Mouse (Mus musculus) stomach, embryonic 16.5 days (tissue): ENCODE data around the gene Tmem213. TPM values are rescaled to one million over a fixed set of nuclear protein-coding genes. Genes with fewer than 3 reads are reported as not detected.

Experiments
- ATAC-seq: fragments of 200-750 bp; cut with Nextera tagmentation; 2 replicates; pipeline ENCODE4 v1.8.0; 2017; ENCODE audit warnings: moderate number of reproducible peaks, moderate TSS enrichment; ENCODE audit not compliant: insufficient read depth, low FRiP score
- H3K27ac ChIP-seq: fragments of 300-500 bp; sonication (generic); 2 replicates; pipeline ENCODE4 v1.5.1; 2014; ENCODE audit warnings: low read length
- H3K27me3 ChIP-seq: fragments of 300-500 bp; sonication (generic); 2 replicates; pipeline ENCODE4 v1.6.1; 2014; ENCODE audit warnings: low read length, control low read depth, mixed read lengths; ENCODE audit not compliant: control insufficient read depth, insufficient read depth
- H3K36me3 ChIP-seq: fragments of 300-500 bp; sonication (generic); 2 replicates; pipeline ENCODE4 v1.6.1; 2014; ENCODE audit warnings: low read length; ENCODE audit not compliant: control insufficient read depth, insufficient read depth
- H3K4me1 ChIP-seq: fragments of 300-500 bp; sonication (generic); 2 replicates; pipeline ENCODE4 v1.6.1; 2014; ENCODE audit warnings: low read length, control low read depth, mixed read lengths; ENCODE audit not compliant: control insufficient read depth, insufficient read depth
- H3K4me2 ChIP-seq: fragments of 300-500 bp; sonication (generic); 2 replicates; pipeline ENCODE4 v1.6.1; 2014; ENCODE audit warnings: low read depth, low read length, mixed read lengths
- H3K4me3 ChIP-seq: fragments of 300-500 bp; sonication (generic); replicated peaks from 2 replicates; pipeline ENCODE4 v1.5.1; 2014; ENCODE audit warnings: mild to moderate bottlenecking, low read length
- H3K9ac ChIP-seq: fragments of 300-500 bp; sonication (generic); 2 replicates; pipeline ENCODE4 v1.6.1; 2014; ENCODE audit warnings: low read length
- H3K9me3 ChIP-seq: fragments of 300-500 bp; sonication (generic); replicated peaks from 2 replicates; pipeline ENCODE4 v1.6.1; 2016; ENCODE audit warnings: low read length, control low read depth; ENCODE audit not compliant: control insufficient read depth
- WGBS: fragments of 180-500 bp; shearing (Covaris S2); extraction: QIAGEN DNeasy Blood & Tissue Kit; methylation state at CpG from one replicate; pipeline ENCODE4 v1.1.7; 2014; 5-methylcytosine and 5-hydroxymethylcytosine counted together
- polyA plus RNA-seq: library from polyadenylated mRNA; unstranded; fragments of >200 nt; fragmentation: Nextera tagmentation; extraction: Ambion mirVana; gene quantifications from 2 replicates; pipeline ENCODE4 v1.2.1, GENCODE M21; 2015

The Tmem213 gene
- polyA plus RNA-seq, 1 experiment from 2014 or later, result 2.9 TPM

DNA sequence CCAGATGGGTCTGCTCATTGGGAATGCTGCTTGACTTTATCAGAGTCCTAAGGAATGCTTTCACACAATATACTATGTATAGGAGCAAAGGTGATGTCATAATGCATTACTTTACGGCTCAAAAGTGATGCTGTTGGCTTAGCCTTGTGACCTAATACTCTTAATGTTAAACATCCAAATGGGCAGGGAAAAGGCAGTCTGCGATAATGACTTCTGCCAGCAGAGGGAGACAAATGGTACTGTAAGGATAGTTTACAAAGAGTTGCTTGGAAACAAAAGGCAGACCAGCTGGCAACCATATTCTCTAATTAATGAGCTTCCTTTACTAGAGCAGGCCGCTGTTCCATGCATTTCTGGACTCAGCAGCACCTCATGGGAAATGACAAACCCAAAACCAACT, 51.0 kb downstream of the Tmem213 start:
- Histone ChIP-seq H3K36me3 (no peaks in the 10 kb centered on the region), H3K27ac (no peak overlapping the region), H3K9me3 (no peaks in the 10 kb centered on the region), H3K27me3 (no peaks in the 10 kb centered on the region), H3K4me3 (no peak overlapping the region), H3K9ac (no peak overlapping the region), H3K4me2 (no peak overlapping the region), H3K4me1 (no peaks in the 10 kb centered on the region)
- peak; percentile 64; the same call in 1 of the 2 replicates for ATAC-seq
- WGBS, result 8% methylated on average over 3 of the region's 3 CpGs

DNA sequence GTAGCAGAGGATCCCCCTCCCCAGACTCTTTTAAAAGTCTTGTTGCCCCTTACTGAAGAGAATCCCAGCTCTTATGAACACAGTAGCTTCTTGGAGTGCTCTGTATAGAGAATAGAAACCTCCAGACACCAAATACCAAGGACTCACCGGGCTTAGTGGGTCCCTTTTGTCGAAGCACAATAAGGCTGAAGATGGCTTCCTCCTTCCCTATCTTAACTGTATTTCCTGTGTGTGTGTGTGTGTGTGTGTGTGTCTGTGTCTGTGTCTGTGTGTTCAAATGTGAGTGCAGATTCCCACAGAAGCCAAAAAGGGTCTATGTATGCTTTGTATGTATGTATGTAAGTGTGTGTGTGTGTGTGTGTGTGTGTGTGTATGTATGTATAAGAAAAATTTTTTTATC, 51.5 kb downstream of the Tmem213 start:
- 86% methylated on average over 2 of the region's 2 CpGs for WGBS
- H3K27me3 ChIP-seq, result no peaks in the 10 kb centered on the region
- H3K4me1 ChIP-seq, result no peaks in the 10 kb centered on the region
- no peak overlapping the region for H3K9ac ChIP-seq
- H3K4me2 ChIP-seq, result no peak overlapping the region
- H3K9me3 ChIP-seq, result no peaks in the 10 kb centered on the region
- no peak for ATAC-seq
- no peaks in the 10 kb centered on the region for H3K36me3 ChIP-seq
- no peak overlapping the region for H3K4me3 ChIP-seq
- H3K27ac ChIP-seq, result no peak overlapping the region

DNA sequence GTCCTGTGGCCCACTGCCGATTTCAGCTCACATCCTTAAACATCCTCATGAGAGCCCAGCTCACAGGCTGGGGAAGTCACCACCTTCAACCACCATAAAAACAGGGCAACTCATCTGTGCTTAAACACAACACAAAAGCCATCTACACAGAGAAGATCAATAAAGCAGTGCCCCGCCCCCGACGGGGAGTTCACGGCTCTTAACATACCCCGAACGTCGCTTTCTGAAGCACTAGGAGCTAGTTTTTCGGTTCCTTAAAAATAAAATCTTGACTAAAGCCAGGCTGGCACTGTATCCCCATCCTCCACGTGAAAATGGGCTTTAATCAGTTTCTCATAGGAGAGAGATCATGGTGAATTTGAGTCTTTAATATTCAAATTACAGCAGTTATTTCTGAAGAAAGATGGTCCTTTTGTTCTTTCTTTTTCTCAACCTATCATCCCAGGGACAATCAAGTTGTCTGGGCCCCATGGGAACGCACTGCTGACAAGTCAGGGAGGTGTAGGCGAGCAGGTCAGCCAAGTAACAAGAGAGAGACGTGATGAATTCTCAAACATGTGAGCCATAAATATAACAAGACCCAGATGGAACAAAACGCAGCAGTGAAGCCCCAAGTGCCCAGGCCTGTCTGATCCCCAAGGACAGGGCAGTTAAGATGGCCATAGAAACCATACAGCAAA, 53.9 kb downstream of the Tmem213 start:
- Histone ChIP-seq H3K4me1 (no peaks in the 10 kb centered on the region), H3K27me3 (no peaks in the 10 kb centered on the region), H3K27ac (no peak overlapping the region), H3K4me2 (no peak overlapping the region), H3K4me3 (no peak overlapping the region), H3K9me3 (no peaks in the 10 kb centered on the region), H3K36me3 (no peaks in the 10 kb centered on the region), H3K9ac (no peak overlapping the region)
- 59% methylated on average over 14 of the region's 14 CpGs for WGBS
- no peak for ATAC-seq

DNA sequence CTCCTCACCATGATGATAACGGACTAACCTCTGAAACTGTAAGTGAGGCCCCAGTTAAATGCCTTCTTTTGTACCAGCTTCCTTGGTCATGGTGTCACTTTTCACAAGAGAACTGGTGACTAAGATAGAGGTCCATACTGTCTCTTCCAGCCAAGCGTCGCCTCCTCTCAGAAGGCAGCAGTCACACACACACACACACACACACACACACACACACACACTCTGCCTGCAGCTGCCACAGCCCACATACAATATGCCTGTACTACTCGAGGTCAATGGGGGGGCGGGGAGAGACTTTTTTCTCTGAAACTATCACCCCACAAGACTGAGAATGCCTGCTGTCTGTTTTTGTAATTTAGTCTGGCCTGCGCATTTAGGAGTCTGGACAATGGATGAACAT, 55.6 kb downstream of the Tmem213 start:
- Histone ChIP-seq H3K4me3 (no peak overlapping the region), H3K4me2 (no peak overlapping the region), H3K36me3 (no peaks in the 10 kb centered on the region), H3K4me1 (no peaks in the 10 kb centered on the region), H3K9me3 (no peaks in the 10 kb centered on the region), H3K9ac (no peak overlapping the region), H3K27ac (no peak overlapping the region), H3K27me3 (no peaks in the 10 kb centered on the region)
- no peak for ATAC-seq
- 83% methylated on average over 6 of the region's 6 CpGs for WGBS

DNA sequence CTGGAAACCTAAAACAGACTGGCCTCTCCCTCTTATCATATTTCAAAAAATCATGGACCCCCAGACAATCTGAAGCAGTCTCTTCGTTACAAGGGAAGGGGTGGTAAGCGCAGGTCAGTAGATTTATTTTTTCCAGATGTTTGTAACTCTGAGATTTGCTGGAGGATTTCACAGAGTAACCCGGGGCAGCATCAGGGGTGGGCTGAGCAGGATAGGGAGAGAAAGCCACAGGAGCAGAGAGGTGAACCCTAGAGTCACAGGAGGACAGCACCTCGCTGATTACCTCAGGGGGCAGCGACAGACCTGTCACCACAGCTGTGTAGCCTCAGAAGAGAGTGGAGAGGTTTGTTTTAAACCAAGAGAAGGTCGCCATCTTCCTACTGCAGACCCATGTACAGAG, 56.3 kb downstream of the Tmem213 start:
- Histone ChIP-seq H3K9ac (no peak overlapping the region), H3K27ac (no peak overlapping the region), H3K4me3 (no peak overlapping the region), H3K4me2 (no peak overlapping the region), H3K36me3 (0 out of 2 replicates have a peak, but pooled peaks cover 2% of the 10 kb centered on the region), H3K4me1 (no peaks in the 10 kb centered on the region), H3K9me3 (no peaks in the 10 kb centered on the region), H3K27me3 (no peaks in the 10 kb centered on the region)
- 55% methylated on average over 6 of the region's 6 CpGs for WGBS
- ATAC-seq, result no peak

Other genes starting within 250 kb of the Tmem213 start
- gene Trim24, start 238.4 kb upstream of the Tmem213 start, polyA plus RNA-seq, result 8.0 and 8.9 TPM in 2 replicates
- gene Svopl, start 62.3 kb upstream of the Tmem213 start, polyA plus RNA-seq, result 1.5 and 1.9 TPM in 2 replicates
- gene Atp6v0a4, start 15.3 kb downstream of the Tmem213 start, polyA plus RNA-seq, result 9.3 and 17.7 TPM in 2 replicates
- 2.3 and 2.4 TPM in 2 replicates for gene D630045J12Rik, start 144.8 kb downstream of the Tmem213 start, polyA plus RNA-seq
- 6.9 and 7.0 TPM in 2 replicates for gene Zc3hav1l, start 190.0 kb downstream of the Tmem213 start, polyA plus RNA-seq
- gene Zc3hav1, start 245.3 kb downstream of the Tmem213 start, polyA plus RNA-seq, result 10.0 and 12.3 TPM in 2 replicates